Mouse (Mus musculus) thymus, postnatal 4 days (tissue): ENCODE data around the gene Fgf18.

Source experiments
- DNase-seq: peaks from one replicate; pipeline ENCODE4 v3.0.0; 2021

The Fgf18 gene

GRCm38 (mm10) chr11:33149453-33149852 is 2.3 kb upstream of the Fgf18 start:
- DNase-seq, result no peak

- DNase-seq, result no peak
Measured at GRCm38 (mm10) chr11:33149088-33149436, 1.9 kb upstream of the Fgf18 start.

- peak; percentile 72 for DNase-seq
Measured at GRCm38 (mm10) chr11:33148338-33149087, 1.3 kb upstream of the Fgf18 start.

- DNase-seq, result peak; percentile 60
Measured at GRCm38 (mm10) chr11:33147572-33148337, 555 bp upstream of the Fgf18 start.

GRCm38 (mm10) chr11:33146651-33147131 is 509 bp downstream of the Fgf18 start:
- DNase-seq, result peak; percentile 62

- DNase-seq, result no peak
Measured at GRCm38 (mm10) chr11:33146143-33146497, 1.1 kb downstream of the Fgf18 start.

- no peak for DNase-seq
Measured at GRCm38 (mm10) chr11:33145201-33146142, 1.7 kb downstream of the Fgf18 start.

- DNase-seq, result no peak
Measured at GRCm38 (mm10) chr11:33143906-33144305, 3.3 kb downstream of the Fgf18 start.

- DNase-seq, result no peak
Measured at GRCm38 (mm10) chr11:33142801-33143200, 4.4 kb downstream of the Fgf18 start.

GRCm38 (mm10) chr11:33140111-33140460 is 7.1 kb downstream of the Fgf18 start:
- DNase-seq, result no peak

GRCm38 (mm10) chr11:33139458-33140110 is 7.6 kb downstream of the Fgf18 start:
- peak; percentile 1 for DNase-seq

GRCm38 (mm10) chr11:33138686-33139085 is 8.5 kb downstream of the Fgf18 start:
- peak; percentile 0 for DNase-seq

- DNase-seq, result no peak
Measured at GRCm38 (mm10) chr11:33134391-33134986, 12.7 kb downstream of the Fgf18 start.

- no peak for DNase-seq
Measured at GRCm38 (mm10) chr11:33132619-33133338, 14.4 kb downstream of the Fgf18 start.

GRCm38 (mm10) chr11:33127058-33127457 is 20.1 kb downstream of the Fgf18 start:
- no peak for DNase-seq

GRCm38 (mm10) chr11:33122575-33123268 is 24.5 kb downstream of the Fgf18 start:
- DNase-seq, result no peak

GRCm38 (mm10) chr11:33119556-33119955 is 27.6 kb downstream of the Fgf18 start:
- DNase-seq, result no peak

GRCm38 (mm10) chr11:33119116-33119515 is 28.1 kb downstream of the Fgf18 start:
- DNase-seq, result no peak

- no peak for DNase-seq
Measured at GRCm38 (mm10) chr11:33118480-33118879, 28.7 kb downstream of the Fgf18 start.

GRCm38 (mm10) chr11:33115796-33116195 is 31.4 kb downstream of the Fgf18 start:
- no peak for DNase-seq

GRCm38 (mm10) chr11:33112407-33112806 is 34.8 kb downstream of the Fgf18 start:
- no peak for DNase-seq
